8 mouse cellular contexts compared by ENCODE assay signal in the genomic region with DNA sequence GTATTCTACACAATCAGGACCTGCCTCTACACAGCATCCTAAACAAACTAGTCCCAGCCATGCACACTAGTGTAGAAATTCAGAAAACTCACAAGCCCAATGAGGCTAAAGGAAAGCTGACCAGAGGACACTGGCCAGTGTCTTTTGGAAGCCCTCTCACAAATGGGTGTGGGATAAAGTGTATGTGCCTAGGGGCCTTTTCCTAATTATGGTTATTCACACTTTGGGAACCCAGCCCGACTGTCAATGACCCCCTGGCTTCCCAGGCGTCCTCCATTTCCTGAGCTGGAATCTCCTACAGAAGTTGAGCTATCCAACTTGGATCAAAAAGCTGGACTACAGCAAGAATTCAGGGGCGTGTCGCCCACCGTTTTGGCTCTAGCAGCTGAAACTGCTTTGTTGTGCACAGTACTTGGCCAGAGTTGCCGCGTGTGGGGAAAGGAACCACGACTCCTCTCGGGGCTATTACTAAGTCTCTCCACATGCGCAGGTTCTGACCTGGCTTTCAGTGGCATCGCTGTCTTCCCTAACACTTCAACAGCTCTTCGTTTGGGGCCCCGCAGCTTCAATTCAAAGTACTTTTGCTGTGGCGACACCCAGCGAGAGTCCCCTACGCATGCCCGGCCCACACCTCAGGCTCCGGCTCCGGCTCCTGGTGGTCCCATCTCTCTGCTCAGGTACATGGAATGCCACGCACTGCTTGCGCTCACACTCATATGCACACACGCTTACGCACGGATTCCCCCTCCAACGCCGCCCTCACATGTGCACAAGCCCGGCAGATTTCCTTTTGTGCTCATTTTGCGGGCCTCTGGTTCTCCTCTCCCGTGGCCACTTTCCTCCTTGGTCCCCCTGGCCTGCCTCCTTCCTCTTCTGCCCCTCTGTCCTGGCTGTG. TPM values are rescaled to one million over a fixed set of nuclear protein-coding genes. Genes with fewer than 3 reads are reported as not detected.
DNase-seq lines count a peak whose midpoint lies in the region; ATAC-seq lines count a peak whose summit lies in the region.

No protein-coding gene starts in this region.

- H3K4me2 ChIP-seq in heart, embryonic 11.5 days = peak overlapping the region; percentile 88
- H3K4me2 ChIP-seq in forebrain, embryonic 13.5 days = peak overlapping the region; percentile 73

- H3K27me3 ChIP-seq in heart, embryonic 11.5 days (ENCODE audit: control insufficient read depth, insufficient read depth, low read length) = peaks cover 74% of the 10 kb centered on the region
- H3K27me3 ChIP-seq in forebrain, embryonic 13.5 days = peaks cover 61% of the 10 kb centered on the region

- no peaks in the 10 kb centered on the region for H3K36me3 ChIP-seq in heart, embryonic 11.5 days (ENCODE audit: control insufficient read depth, insufficient read depth, low read length)
- H3K36me3 ChIP-seq in forebrain, embryonic 13.5 days (ENCODE audit: poor library complexity, severe bottlenecking) = no peaks in the 10 kb centered on the region

- H3K4me1 ChIP-seq in heart, embryonic 11.5 days (ENCODE audit: control insufficient read depth, insufficient read depth, low read length) = peaks cover 14% of the 10 kb centered on the region
- H3K4me1 ChIP-seq in brown adipose tissue, adult 24 weeks (ENCODE audit: control insufficient read depth, insufficient read depth, insufficient read length, low read length) = no peaks in the 10 kb centered on the region
- peaks cover 52% of the 10 kb centered on the region for H3K4me1 ChIP-seq in forebrain, embryonic 13.5 days

- WGBS in heart, embryonic 11.5 days (ENCODE audit: insufficient replicate concordance) = 4% methylated on average over 29 of the region's 29 CpGs
- 2% methylated on average over 29 of the region's 29 CpGs for WGBS in forebrain, embryonic 13.5 days

- H3K4me3 ChIP-seq in heart, embryonic 11.5 days (ENCODE audit: low read depth, low read length) = peak overlapping the region; percentile 51
- peak overlapping the region; percentile 49; the same call in 1 of the 2 replicates for H3K4me3 ChIP-seq in brown adipose tissue, adult 24 weeks (ENCODE audit: insufficient read depth, low read depth, low read length)
- peak overlapping the region; percentile 46 for H3K4me3 ChIP-seq in forebrain, embryonic 13.5 days

- H3K9me3 ChIP-seq in heart, embryonic 11.5 days (replicated peaks; ENCODE audit: control insufficient read depth, low read length) = no peaks in the 10 kb centered on the region
- no peaks in the 10 kb centered on the region for H3K9me3 ChIP-seq in forebrain, embryonic 13.5 days (replicated peaks)

- no peak for DNase-seq in heart, postnatal 36 days
- no peak for DNase-seq in adrenal gland, adult 18-20 months (ENCODE audit: low spot score in 2 of 2)
- DNase-seq in left cerebral cortex, postnatal 36 days (ENCODE audit: low spot score in 2 of 2) = no peak

- no peak overlapping the region for H3K9ac ChIP-seq in heart, embryonic 11.5 days (ENCODE audit: low read depth, low read length)
- peak overlapping the region; percentile 70 for H3K9ac ChIP-seq in forebrain, embryonic 13.5 days

- H3K27ac ChIP-seq in heart, embryonic 11.5 days (ENCODE audit: low read depth, low read length) = no peak overlapping the region
- H3K27ac ChIP-seq in brown adipose tissue, adult 24 weeks (replicated peaks; ENCODE audit: low read depth, low read length) = no peak overlapping the region
- peak overlapping the region; percentile 82 for H3K27ac ChIP-seq in forebrain, embryonic 13.5 days

- ATAC-seq in heart, embryonic 11.5 days (replicated peaks; ENCODE audit: insufficient number of reproducible peaks, low FRiP score, low TSS enrichment) = no peak
- no peak for ATAC-seq in forebrain, embryonic 13.5 days
- ATAC-seq in megakaryocyte-erythroid progenitor cell, adult 5-6 weeks (replicated peaks; ENCODE audit: low FRiP score, low TSS enrichment, poor library complexity, severe bottlenecking) = 0 out of 2 replicates have a peak, but pooled peaks have one; percentile 23
- no peak for ATAC-seq in monocyte, adult 5-6 weeks (replicated peaks; ENCODE audit: insufficient number of reproducible peaks, low FRiP score, low TSS enrichment, poor library complexity, severe bottlenecking)

- intact Hi-C loops in heart, postnatal 36 days (cut with DNase I) = no loop called here
- intact Hi-C loops in left cerebral cortex, postnatal 36 days (cut with DNase I) = loop anchor here (5.0 kb wide), 2 partner anchors 37 to 43 kb away; no protein-coding TSS in a partner anchor

RNA-seq across cellular contexts. Expression of a gene that starts 1.1 kb away (rescaled TPM):
- not detected in 2 replicates for polyA plus RNA-seq in heart, embryonic 11.5 days (2014; fragmentation: Nextera tagmentation; extraction: Ambion mirVana)
- not detected for total RNA-seq in heart, postnatal 36 days (2021)
- not detected in 2 replicates for polyA plus RNA-seq in brown adipose tissue, adult 24 weeks (2012; ENCODE audit: insufficient read depth, insufficient read length, missing spikeins)
- 1.6 and 2.1 TPM in 2 replicates for polyA plus RNA-seq in forebrain, embryonic 13.5 days (2015; fragmentation: Nextera tagmentation; extraction: Ambion mirVana)
- total RNA-seq in megakaryocyte-erythroid progenitor cell, adult 5-6 weeks (2014; fragmentation: Nextera tagmentation) = not detected in 2 replicates
- total RNA-seq in megakaryocyte-erythroid progenitor cell, adult 5-6 weeks (2017) = not detected in 2 replicates
- total RNA-seq in monocyte, adult 5-6 weeks (2017) = not detected in 3 replicates
- total RNA-seq in adrenal gland, adult 18-20 months (2021) = not detected
- under 1 TPM in 1 of 2 experiments, not detected in 1; 0.25 TPM for total RNA-seq in left cerebral cortex, postnatal 36 days (2021)

RNA-seq across cellular contexts. Expression of a gene that starts 15.6 kb away (rescaled TPM):
- 0.16 TPM in 1 of 2 replicates, not detected in the other for polyA plus RNA-seq in heart, embryonic 11.5 days (2014; fragmentation: Nextera tagmentation; extraction: Ambion mirVana)
- not detected for total RNA-seq in heart, postnatal 36 days (2021)
- polyA plus RNA-seq in brown adipose tissue, adult 24 weeks (2012; ENCODE audit: insufficient read depth, insufficient read length, missing spikeins) = not detected in 2 replicates
- 17.3 and 19.5 TPM in 2 replicates for polyA plus RNA-seq in forebrain, embryonic 13.5 days (2015; fragmentation: Nextera tagmentation; extraction: Ambion mirVana)
- not detected in 2 replicates for total RNA-seq in megakaryocyte-erythroid progenitor cell, adult 5-6 weeks (2014; fragmentation: Nextera tagmentation)
- not detected in 2 replicates for total RNA-seq in megakaryocyte-erythroid progenitor cell, adult 5-6 weeks (2017)
- total RNA-seq in monocyte, adult 5-6 weeks (2017) = 0.38 TPM in 1 of 3 replicates, not detected in the others
- total RNA-seq in adrenal gland, adult 18-20 months (2021) = not detected
- total RNA-seq in left cerebral cortex, postnatal 36 days (2021) = 1 to 10 TPM; 3.6 to 4.3 TPM

RNA-seq across cellular contexts. Expression of a gene that starts 25.4 kb away (rescaled TPM):
- 0.07 TPM in 1 of 2 replicates, not detected in the other for polyA plus RNA-seq in heart, embryonic 11.5 days (2014; fragmentation: Nextera tagmentation; extraction: Ambion mirVana)
- total RNA-seq in heart, postnatal 36 days (2021) = not detected
- polyA plus RNA-seq in brown adipose tissue, adult 24 weeks (2012; ENCODE audit: insufficient read depth, insufficient read length, missing spikeins) = not detected in 2 replicates
- 10.1 and 12.0 TPM in 2 replicates for polyA plus RNA-seq in forebrain, embryonic 13.5 days (2015; fragmentation: Nextera tagmentation; extraction: Ambion mirVana)
- not detected in 2 replicates for total RNA-seq in megakaryocyte-erythroid progenitor cell, adult 5-6 weeks (2014; fragmentation: Nextera tagmentation)
- not detected in 2 replicates for total RNA-seq in megakaryocyte-erythroid progenitor cell, adult 5-6 weeks (2017)
- total RNA-seq in monocyte, adult 5-6 weeks (2017) = not detected in 3 replicates
- not detected for total RNA-seq in adrenal gland, adult 18-20 months (2021)
- total RNA-seq in left cerebral cortex, postnatal 36 days (2021) = 10 to 100 TPM; 12.7 to 19.1 TPM

RNA-seq across cellular contexts. Expression of a gene that starts 40.5 kb away (rescaled TPM):
- polyA plus RNA-seq in heart, embryonic 11.5 days (2014; fragmentation: Nextera tagmentation; extraction: Ambion mirVana) = 0.10 TPM in 1 of 2 replicates, not detected in the other
- total RNA-seq in heart, postnatal 36 days (2021) = not detected
- polyA plus RNA-seq in brown adipose tissue, adult 24 weeks (2012; ENCODE audit: insufficient read depth, insufficient read length, missing spikeins) = not detected in 2 replicates
- polyA plus RNA-seq in forebrain, embryonic 13.5 days (2015; fragmentation: Nextera tagmentation; extraction: Ambion mirVana) = 0.48 and 0.56 TPM in 2 replicates
- total RNA-seq in megakaryocyte-erythroid progenitor cell, adult 5-6 weeks (2014; fragmentation: Nextera tagmentation) = not detected in 2 replicates
- not detected in 2 replicates for total RNA-seq in megakaryocyte-erythroid progenitor cell, adult 5-6 weeks (2017)
- total RNA-seq in monocyte, adult 5-6 weeks (2017) = not detected in 3 replicates
- not detected for total RNA-seq in adrenal gland, adult 18-20 months (2021)
- total RNA-seq in left cerebral cortex, postnatal 36 days (2021) = not detected

Comparison
In these comparisons a context has a peak if more than half of its experiments do, and no peak if none do; other contexts are left out.
1. RNA of a gene that starts 25.4 kb away (total RNA-seq): 12.7 to 19.1 TPM in left cerebral cortex, postnatal 36 days; not detected in heart, postnatal 36 days, not detected in megakaryocyte-erythroid progenitor cell, adult 5-6 weeks, not detected in monocyte, adult 5-6 weeks and not detected in adrenal gland, adult 18-20 months; every median in the first group is over 10 times any median in the second.
2. Peak in every context shown above with its lines, with median percentiles within 50 percentile points of each other: H3K4me3 ChIP-seq.